Mouse (Mus musculus) forebrain, embryonic 12.5 days (tissue): ENCODE measurements at regions not wholly inside any gene's neighbourhood (a gene's known extent, or its start where the extent isn't known, plus 50 kb on each side); places are given as distances from the start of the nearest gene placed in this dataset.

Experiments used
- ATAC-seq: fragments of 200-750 bp; cut with Nextera tagmentation; 2 replicates; pipeline ENCODE4 v1.8.0; 2017; ENCODE audit warnings: moderate TSS enrichment; ENCODE audit not compliant: low FRiP score
- H3K27ac ChIP-seq: fragments of 300-500 bp; sonication (generic); 2 replicates; pipeline ENCODE4 v1.5.1; 2016; ENCODE audit warnings: mild to moderate bottlenecking
- H3K27me3 ChIP-seq: fragments of 300-500 bp; sonication (generic); 2 replicates; pipeline ENCODE4 v1.6.1; 2016; ENCODE audit warnings: mild to moderate bottlenecking
- H3K36me3 ChIP-seq: fragments of 300-500 bp; sonication (generic); replicated peaks from 2 replicates; pipeline ENCODE4 v1.6.1; 2016; ENCODE audit warnings: mild to moderate bottlenecking
- H3K4me1 ChIP-seq: fragments of 300-500 bp; sonication (generic); 2 replicates; pipeline ENCODE4 v1.6.1; 2016
- H3K4me2 ChIP-seq: fragments of 300-500 bp; sonication (generic); 2 replicates; pipeline ENCODE4 v1.6.1; 2016; ENCODE audit warnings: mild to moderate bottlenecking, moderate library complexity
- H3K4me3 ChIP-seq: fragments of 300-500 bp; sonication (generic); replicated peaks from 2 replicates; pipeline ENCODE4 v1.5.1; 2016; ENCODE audit warnings: mild to moderate bottlenecking
- H3K9ac ChIP-seq: fragments of 300-500 bp; sonication (generic); 2 replicates; pipeline ENCODE4 v1.6.1; 2016; ENCODE audit warnings: mild to moderate bottlenecking
- H3K9me3 ChIP-seq: fragments of 300-500 bp; sonication (generic); 2 replicates; pipeline ENCODE4 v1.6.1; 2016
- WGBS: fragments of 180-500 bp; shearing (Covaris S2); methylation state at CpG from one replicate; pipeline ENCODE4 v1.1.7; 2016; 5-methylcytosine and 5-hydroxymethylcytosine counted together

GRCm38 (mm10) chr15:14000952-14001351 is 827.5 kb upstream of the Cdh6 start:
- peak; percentile 46; the same call in 1 of the 2 replicates for ATAC-seq
- H3K9ac ChIP-seq = no peak overlapping the region
- H3K27me3 ChIP-seq = no peaks in the 10 kb centered on the region
- no peaks in the 10 kb centered on the region for H3K4me1 ChIP-seq
- no peaks in the 10 kb centered on the region for H3K9me3 ChIP-seq
- H3K36me3 ChIP-seq = no peaks in the 10 kb centered on the region
- no peak overlapping the region for H3K4me3 ChIP-seq
- no peak overlapping the region for H3K4me2 ChIP-seq
- H3K27ac ChIP-seq = no peak overlapping the region

- H3K4me1 ChIP-seq = no peaks in the 10 kb centered on the region
- no peak overlapping the region for H3K4me3 ChIP-seq
- WGBS = 34% methylated on average over 3 of the region's 3 CpGs
- H3K4me2 ChIP-seq = no peak overlapping the region
- peak; percentile 85; the same call in 1 of the 2 replicates for ATAC-seq
- H3K36me3 ChIP-seq = no peaks in the 10 kb centered on the region
- H3K27me3 ChIP-seq = no peaks in the 10 kb centered on the region
- H3K9me3 ChIP-seq = no peaks in the 10 kb centered on the region
- H3K9ac ChIP-seq = no peak overlapping the region
- no peak overlapping the region for H3K27ac ChIP-seq
Observed at GRCm38 (mm10) chr15:13989768-13990167, 816.3 kb upstream of the Cdh6 start.

DNA sequence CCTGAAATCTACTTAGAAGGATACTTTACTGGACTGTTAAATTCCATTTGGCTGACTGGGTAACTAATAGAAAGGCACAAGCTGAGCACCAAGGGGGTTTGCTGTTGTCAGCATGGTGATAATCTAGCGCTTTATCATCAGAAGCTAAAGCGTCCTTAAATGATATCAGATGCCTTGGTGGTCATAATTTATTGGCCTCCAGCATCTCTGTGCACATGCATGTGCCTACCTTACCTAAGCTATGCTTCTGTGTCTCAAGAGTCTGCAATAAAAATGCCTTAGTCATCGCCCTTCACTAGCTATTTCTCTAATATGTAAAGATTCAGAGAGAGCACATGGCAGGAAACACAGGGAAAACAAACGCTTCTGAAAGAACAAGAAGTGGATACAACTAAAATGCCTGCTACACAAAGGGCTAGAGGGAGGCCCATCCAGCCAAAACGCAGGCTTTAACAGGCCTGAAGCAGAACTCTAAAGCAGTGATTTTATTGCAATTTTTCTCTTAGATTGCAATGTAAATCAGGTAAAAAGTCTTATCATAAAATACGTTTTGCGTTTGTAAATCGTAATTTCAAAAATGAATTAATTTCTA is 815.5 kb upstream of the Cdh6 start:
- Histone ChIP-seq H3K36me3 (no peaks in the 10 kb centered on the region), H3K9me3 (no peaks in the 10 kb centered on the region), H3K4me3 (no peak overlapping the region), H3K9ac (no peak overlapping the region), H3K4me1 (no peaks in the 10 kb centered on the region), H3K4me2 (no peak overlapping the region), H3K27ac (no peak overlapping the region), H3K27me3 (no peaks in the 10 kb centered on the region)
- 72% methylated on average over 8 of the region's 8 CpGs for WGBS
- peak; percentile 55; the same call in 1 of the 2 replicates for ATAC-seq

DNA sequence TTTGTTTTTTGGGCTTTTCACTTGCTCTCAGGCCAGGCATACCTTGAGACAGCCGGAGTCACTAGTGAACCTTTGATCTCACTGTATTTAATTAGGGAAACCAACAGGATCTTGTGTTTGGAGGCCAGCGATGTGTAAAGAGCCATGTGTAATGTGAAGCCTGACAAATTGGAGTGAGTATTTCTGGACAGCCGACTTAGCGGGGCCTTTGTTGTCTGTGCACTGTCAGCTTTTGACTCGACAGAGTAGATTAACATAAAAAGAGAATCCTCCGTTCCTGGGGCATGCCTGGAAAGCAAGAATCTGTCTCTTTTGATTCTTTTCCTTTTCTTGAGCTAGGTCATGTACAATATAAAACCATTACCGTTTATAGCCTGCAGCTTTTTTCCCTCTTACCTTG is 796.3 kb upstream of the Cdh6 start:
- Histone ChIP-seq H3K27me3 (no peaks in the 10 kb centered on the region), H3K36me3 (no peaks in the 10 kb centered on the region), H3K27ac (no peak overlapping the region), H3K4me1 (peaks cover 2% of the 10 kb centered on the region), H3K9me3 (no peaks in the 10 kb centered on the region), H3K9ac (no peak overlapping the region), H3K4me2 (no peak overlapping the region), H3K4me3 (no peak overlapping the region)
- ATAC-seq = peak; percentile 84
- WGBS = 9% methylated on average over 7 of the region's 7 CpGs
